Mouse (Mus musculus): Measurements from ENCODE around the gene Lss.
A peak's percentile ranks its signal among the peaks of the same experiment; 100 is the strongest.

The Lss gene

DNA sequence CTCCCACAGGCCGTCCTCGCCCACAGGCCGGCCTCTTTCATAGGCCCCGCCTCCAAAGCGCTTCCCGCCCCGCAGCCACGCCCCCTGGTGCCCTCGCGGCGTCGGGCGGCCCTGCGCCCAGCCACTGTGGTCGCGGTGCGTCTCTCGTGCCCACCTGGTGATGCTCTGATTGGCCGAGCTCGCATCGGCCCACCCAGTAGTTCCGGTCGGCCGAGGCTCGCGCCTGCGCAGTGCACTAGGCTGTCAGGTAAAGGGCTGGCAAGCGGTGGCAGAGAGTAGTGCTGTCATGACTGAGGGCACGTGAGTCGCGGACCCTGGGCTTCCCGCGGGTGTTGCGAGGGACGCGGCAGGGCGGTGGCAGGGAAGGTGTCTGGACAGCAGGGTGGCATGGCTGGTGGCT is at the start of gene Lss:
Gene Lss, plus strand, starts transcription at position 214 of the 400 bp plus-strand sequence.
- peak; percentile 99 for DNase-seq

DNA sequence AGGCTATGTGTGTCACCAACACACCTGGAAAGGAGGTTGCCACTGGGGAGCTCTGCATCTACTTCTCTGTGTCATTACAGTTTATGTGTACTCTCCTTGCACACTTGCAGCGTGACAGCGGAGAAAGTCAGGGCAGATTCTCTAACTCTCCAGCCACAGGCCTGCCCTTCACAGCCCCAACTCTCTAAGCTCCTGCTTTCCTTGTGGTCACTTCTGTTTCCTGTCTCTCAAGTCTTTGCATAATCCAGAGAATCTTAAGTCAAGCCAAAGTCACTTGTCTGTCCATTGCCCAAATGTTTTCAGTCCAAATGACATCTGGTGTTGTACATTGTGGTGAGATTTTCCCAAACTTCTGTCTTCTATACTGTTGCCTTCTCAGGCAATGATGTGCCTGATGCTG is 45.1 kb upstream of the Lss start:
- DNase-seq = no peak

DNA sequence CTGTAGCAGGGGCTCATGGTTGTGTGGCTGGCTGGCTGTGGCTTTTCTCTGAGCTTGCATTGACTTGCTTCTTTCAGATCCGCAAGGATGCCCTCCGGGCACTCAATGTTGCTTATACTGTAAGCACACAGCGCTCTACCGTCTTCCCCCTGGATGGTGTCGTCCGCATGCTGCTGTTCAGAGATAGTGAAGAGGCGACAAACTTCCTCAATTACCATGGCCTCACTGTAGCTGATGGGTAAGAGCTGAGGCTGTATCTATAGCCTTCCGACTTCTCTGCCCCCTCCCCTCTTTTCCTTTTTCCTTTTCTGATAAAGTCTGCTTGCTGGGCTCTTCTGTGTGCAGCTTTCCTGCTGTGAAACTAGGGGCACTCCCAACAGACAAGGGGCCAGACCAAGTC is 43.1 kb upstream of the Lss start:
- no peak for DNase-seq

DNA sequence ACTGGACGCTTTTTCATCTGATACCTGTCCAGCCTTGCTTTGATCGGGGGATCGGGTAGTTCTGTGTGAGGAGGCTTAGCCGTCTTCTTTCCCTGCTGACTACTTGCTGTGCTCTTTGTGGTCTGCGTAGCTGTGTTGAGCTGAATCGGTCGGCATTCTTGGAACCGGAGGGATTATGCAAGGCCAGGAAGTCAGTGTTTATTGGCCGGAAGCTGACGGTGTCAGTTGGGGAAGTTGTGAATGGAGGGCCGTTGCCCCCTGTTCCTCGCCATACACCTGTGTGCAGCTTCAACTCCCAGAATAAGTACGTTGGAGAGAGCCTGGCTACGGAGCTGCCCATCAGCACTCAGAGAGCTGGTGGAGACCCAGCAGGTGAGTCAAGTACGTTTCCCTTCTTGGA is 42.2 kb upstream of the Lss start:
- no peak for DNase-seq

- no peak for DNase-seq
These were observed 37.9 kb upstream of the Lss start for GRCm38 (mm10) chr10:76493527-76493926.

DNA sequence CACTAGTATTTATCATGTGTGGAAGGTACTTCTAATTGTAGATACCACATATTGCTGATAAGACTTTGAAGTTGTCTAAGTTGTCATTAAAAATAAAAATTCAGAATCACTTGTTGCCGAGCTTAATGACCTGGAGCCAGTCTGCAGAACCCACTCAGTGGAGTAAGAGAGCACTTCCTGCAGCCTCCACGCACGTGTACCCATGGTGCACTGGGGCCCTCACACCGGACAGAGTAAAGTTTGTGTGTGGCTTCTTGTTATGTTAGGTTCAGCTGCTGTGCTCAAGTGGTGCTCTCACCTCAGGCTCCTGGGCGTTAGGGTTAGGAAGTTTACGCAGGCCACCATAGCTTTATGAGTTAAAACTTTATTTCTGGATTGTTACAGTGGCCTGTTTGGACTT is 35.9 kb upstream of the Lss start:
- no peak for DNase-seq

DNA sequence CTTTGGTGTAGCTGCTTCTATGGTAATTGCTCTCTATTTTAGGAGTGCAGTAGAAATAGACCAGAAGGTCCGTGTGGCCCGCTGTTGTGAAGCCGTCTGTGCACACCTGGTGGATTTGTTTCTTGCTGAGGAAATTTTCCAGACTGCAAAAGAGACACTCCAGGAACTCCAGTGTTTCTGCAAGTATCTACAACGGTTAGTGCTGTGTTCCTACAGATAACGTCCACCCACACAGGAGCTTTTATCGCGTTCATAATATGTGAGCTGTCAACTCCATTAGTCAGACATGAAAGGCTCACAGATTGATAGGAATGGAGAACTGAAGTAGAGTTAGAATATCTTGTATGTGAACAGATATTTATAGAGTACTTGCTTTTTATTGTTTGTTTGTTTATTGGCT is 35.0 kb upstream of the Lss start:
- no peak for DNase-seq

GRCm38 (mm10) chr10:76497522-76497921 is 33.9 kb upstream of the Lss start:
- no peak for DNase-seq

- no peak for DNase-seq
These were observed 27.0 kb upstream of the Lss start for GRCm38 (mm10) chr10:76504271-76504943.

- DNase-seq = no peak
These were observed 25.5 kb upstream of the Lss start for GRCm38 (mm10) chr10:76505865-76506264.

DNA sequence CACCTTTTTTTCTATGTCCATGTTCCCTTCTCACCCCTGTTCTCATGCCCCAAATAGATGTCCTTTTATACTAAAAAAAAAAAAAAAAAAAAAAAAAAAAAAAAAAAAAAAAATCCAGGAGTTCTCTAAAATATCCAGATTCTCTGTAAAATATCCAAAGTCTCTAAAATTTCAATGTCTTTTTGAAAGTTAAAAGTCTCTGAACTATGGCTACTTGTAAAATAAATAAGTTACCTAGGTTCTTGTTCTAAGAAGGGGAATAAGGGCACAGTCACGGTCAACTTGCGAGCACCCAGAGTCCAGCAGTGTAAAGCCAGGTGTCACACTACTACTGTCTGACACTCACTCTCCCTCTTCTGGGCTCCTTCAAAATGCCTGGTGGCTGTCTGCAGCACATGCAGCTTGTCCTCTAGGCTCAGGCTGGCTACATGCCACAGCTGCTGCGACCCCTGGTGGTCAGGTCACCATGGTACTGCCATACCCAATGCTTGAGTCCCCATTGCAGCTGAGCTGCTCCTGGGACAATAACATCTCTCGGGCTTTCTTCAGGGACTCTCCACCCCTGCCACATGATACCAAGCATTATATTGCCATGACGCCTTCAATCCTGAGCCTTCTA is 18.3 kb upstream of the Lss start:
- peak; percentile 28 for DNase-seq

- DNase-seq = no peak
These were observed 466 bp upstream of the Lss start for GRCm38 (mm10) chr10:76530922-76531321.

DNA sequence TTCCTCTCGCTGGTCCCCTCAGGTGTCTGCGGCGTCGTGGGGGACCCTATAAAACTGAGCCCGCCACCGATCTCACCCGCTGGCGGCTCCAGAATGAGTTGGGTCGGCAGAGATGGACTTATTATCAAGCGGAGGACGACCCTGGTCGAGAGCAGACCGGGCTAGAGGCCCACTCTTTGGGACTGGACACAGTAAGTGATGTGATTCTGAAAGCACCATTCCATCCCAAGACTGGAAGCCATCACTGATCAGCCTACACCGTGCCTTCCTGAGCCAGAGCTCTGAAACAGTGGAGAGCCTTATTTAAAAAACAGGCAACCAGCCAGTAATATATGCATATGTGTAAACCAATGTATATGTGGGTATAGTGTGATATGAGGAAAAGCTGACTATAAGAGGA is 440 bp downstream of the Lss start:
- DNase-seq = no peak

GRCm38 (mm10) chr10:76535526-76535925 is 4.1 kb downstream of the Lss start:
- DNase-seq = no peak

DNA sequence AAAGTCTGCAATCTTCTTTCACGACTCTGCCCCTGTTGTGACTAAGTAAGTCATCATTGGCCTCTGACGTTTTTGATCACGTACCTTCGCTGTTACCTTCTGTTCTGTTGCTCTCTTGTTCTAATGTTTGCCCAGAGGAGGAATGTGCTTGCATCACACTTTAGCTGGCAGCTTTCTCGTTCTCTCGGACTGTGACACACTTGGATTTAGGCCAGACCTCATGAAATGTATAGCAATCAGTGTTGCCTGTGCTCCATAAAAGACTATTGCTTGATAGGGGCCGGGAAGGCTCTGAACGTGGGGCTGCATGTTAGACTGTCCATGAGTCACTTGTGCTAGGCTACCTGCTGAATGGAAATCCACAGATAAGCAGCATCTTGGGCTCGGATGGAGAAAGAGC is 6.2 kb downstream of the Lss start:
- no peak for DNase-seq

GRCm38 (mm10) chr10:76541336-76542085 is 10.1 kb downstream of the Lss start:
- DNase-seq = no peak

DNA sequence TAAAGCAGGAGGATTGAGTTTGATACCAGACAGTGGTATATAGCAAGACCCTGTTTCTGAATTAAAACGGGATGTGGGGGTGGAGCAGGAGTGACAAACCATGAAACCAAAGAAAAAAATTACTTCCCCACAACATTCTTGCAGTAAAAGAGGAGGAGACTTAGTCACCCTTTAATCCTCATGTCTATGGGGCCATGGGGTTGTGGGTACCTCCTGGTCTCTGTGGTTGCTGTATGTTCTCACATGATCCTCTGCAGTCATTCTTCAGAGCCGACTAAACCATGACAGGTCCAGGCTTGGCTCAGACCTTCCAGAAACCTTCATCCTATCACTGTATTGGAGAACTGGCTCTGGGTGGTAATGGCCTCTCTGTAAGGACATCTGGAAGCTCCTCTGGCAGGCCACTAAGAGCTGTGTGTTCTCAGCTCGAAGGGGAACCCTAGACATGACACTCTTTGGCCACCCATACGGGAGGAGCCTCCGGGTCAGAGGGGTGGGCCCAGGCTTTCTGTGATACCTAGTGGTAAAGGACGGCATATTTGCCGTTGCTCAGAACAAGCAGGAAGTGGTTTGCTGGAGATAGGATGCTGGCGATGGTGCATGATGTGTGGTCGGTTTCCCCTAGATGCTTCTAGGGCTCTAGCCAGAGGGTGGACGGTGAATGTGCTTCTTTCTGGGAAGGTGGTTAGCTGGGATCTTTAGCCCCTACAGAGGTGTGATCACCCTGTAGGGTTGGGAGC is 11.4 kb downstream of the Lss start:
- DNase-seq = no peak

- no peak for DNase-seq
These were observed 15.2 kb downstream of the Lss start for GRCm38 (mm10) chr10:76546566-76546965.

- DNase-seq = no peak
These were observed 16.8 kb downstream of the Lss start for GRCm38 (mm10) chr10:76548218-76548617.

DNA sequence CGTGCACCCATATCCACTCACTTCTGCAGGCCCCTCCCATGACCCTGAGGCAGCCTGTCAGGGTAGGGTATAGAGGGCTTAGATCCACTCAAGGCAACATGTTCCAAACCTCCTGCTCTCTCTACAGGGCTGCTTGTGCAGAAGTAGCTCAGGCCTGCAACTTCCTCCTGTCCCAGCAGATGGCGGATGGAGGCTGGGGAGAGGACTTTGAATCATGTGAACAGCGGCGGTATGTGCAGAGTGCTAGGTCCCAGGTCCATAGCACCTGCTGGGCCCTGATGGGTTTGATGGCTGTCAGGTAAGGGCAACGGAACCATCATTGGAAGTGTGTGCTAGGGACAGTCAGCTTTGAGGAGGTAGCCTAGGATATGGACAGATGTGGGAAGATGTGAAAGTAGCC is 19.1 kb downstream of the Lss start:
- no peak for DNase-seq

- DNase-seq = no peak
These were observed 20.2 kb downstream of the Lss start for GRCm38 (mm10) chr10:76551556-76551955.

- DNase-seq = no peak
These were observed 22.7 kb downstream of the Lss start for GRCm38 (mm10) chr10:76554061-76554460.

DNA sequence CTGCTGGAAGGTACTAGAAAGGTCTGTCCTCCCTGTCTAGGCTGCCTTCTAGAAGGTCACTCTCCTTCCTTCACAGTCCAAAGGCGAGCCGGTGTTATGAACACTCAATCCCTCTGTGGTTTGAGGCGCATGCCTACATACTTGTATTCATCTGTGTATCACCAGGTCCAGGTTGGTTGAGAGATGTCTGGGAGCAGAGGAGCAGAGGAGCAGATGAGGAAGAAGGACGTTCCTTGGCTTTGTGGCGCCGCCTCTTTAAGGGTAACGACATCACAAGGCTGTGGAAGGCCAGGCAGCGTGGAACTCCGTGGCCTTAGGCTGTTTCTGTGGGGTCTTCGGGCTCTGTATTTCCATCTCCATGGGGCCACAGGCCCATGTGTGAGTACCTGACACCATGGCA is 30.6 kb downstream of the Lss start, which contains the start of gene Spatc1l:
Gene Spatc1l, plus strand, starts transcription at position 301 of the 400 bp plus-strand sequence.
- DNase-seq = no peak
